Mouse (Mus musculus) E14TG2a.4 (cell line): ENCODE results near the gene Ganab.

Source experiments
- CTCF ChIP-seq: conservative IDR thresholded peaks from 2 replicates; pipeline ENCODE4 v1.5.1; 2014; ENCODE audit warnings: low read length
- NANOG ChIP-seq: IDR thresholded peaks from 2 replicates; pipeline ENCODE4 v1.6.1; 2014; ENCODE audit warnings: borderline replicate concordance, low read length, mixed read lengths
- POU5F1 ChIP-seq: IDR thresholded peaks from 2 replicates; pipeline ENCODE4 v1.6.1; 2014; ENCODE audit warnings: low read length, borderline replicate concordance

- no peak for TF ChIP-seq CTCF
- TF ChIP-seq POU5F1 = no peak
- no peak for TF ChIP-seq NANOG
Observed at GRCm38 (mm10) chr19:8875031-8875430, 22.8 kb upstream of the Ganab start.
